Mouse (Mus musculus): ENCODE data around the gene Tcaf1.

Gene Tcaf1

GRCm38 (mm10) chr6:42709291-42710211 is at the start of gene Tcaf1:
TSS of gene Tcaf1 (minus strand) at chr6:42710088.
- Histone ChIP-seq H3K9me3 (ENCODE audit: low read length) (no peaks in the 10 kb centered on the region), H3K36me3 (ENCODE audit: insufficient read depth, low read length) (no peaks in the 10 kb centered on the region), H3K4me3 (replicated peaks; ENCODE audit: low read length) (peak within 1 kb of the TSS; percentile 77), H3K27me3 (ENCODE audit: insufficient read depth, low read length) (0 out of 2 replicates have a peak, but pooled peaks cover 7% of the 10 kb centered on the region), H3K4me1 (replicated peaks; ENCODE audit: low read depth, low read length) (peaks cover 7% of the 10 kb centered on the region)
- no peak for TF ChIP-seq POU5F1 (IDR thresholded peaks at IDR 0.05; ENCODE audit: borderline replicate concordance, low read length)
- 0 out of 2 replicates have a peak, but pooled peaks have one; percentile 6 for TF ChIP-seq NANOG (IDR thresholded peaks at IDR 0.05; ENCODE audit: borderline replicate concordance, low read length)
- TF ChIP-seq CTCF (conservative IDR thresholded peaks at IDR 0.05; ENCODE audit: low read length): no peak

GRCm38 (mm10) chr6:42756104-42756503 is 46.2 kb upstream of the Tcaf1 start, which contains the start of gene Olfr38:
TSS of gene Olfr38 (plus strand) at chr6:42756404.
- Histone ChIP-seq H3K27me3 (ENCODE audit: insufficient read depth, low read length) (no peaks in the 10 kb centered on the region), H3K36me3 (ENCODE audit: insufficient read depth, low read length) (no peaks in the 10 kb centered on the region), H3K4me1 (replicated peaks; ENCODE audit: low read depth, low read length) (no peaks in the 10 kb centered on the region), H3K4me3 (replicated peaks; ENCODE audit: low read length) (no peak within 1 kb of the TSS), H3K9me3 (ENCODE audit: low read length) (no peaks in the 10 kb centered on the region)
- no peak for TF ChIP-seq NANOG (IDR thresholded peaks at IDR 0.05; ENCODE audit: borderline replicate concordance, low read length)
- TF ChIP-seq CTCF (conservative IDR thresholded peaks at IDR 0.05; ENCODE audit: low read length): no peak
- TF ChIP-seq POU5F1 (IDR thresholded peaks at IDR 0.05; ENCODE audit: borderline replicate concordance, low read length): no peak

GRCm38 (mm10) chr6:42747846-42748245 is 38.0 kb upstream of the Tcaf1 start:
- Histone ChIP-seq H3K4me3 (replicated peaks; ENCODE audit: low read length) (no peak overlapping the region), H3K9me3 (ENCODE audit: low read length) (no peaks in the 10 kb centered on the region), H3K36me3 (ENCODE audit: insufficient read depth, low read length) (no peaks in the 10 kb centered on the region), H3K4me1 (replicated peaks; ENCODE audit: low read depth, low read length) (no peaks in the 10 kb centered on the region), H3K27me3 (ENCODE audit: insufficient read depth, low read length) (no peaks in the 10 kb centered on the region; the same call in 1 of the 2 replicates)
- TF ChIP-seq POU5F1 (IDR thresholded peaks at IDR 0.05; ENCODE audit: borderline replicate concordance, low read length) (no peak), NANOG (IDR thresholded peaks at IDR 0.05; ENCODE audit: borderline replicate concordance, low read length) (no peak), CTCF (conservative IDR thresholded peaks at IDR 0.05; ENCODE audit: low read length) (no peak)

GRCm38 (mm10) chr6:42742303-42742702 is 32.4 kb upstream of the Tcaf1 start:
- Histone ChIP-seq H3K4me1 (replicated peaks; ENCODE audit: low read depth, low read length) (no peaks in the 10 kb centered on the region), H3K27me3 (ENCODE audit: insufficient read depth, low read length) (no peaks in the 10 kb centered on the region; the same call in 1 of the 2 replicates), H3K4me3 (replicated peaks; ENCODE audit: low read length) (no peak overlapping the region), H3K36me3 (ENCODE audit: insufficient read depth, low read length) (no peaks in the 10 kb centered on the region), H3K9me3 (ENCODE audit: low read length) (no peaks in the 10 kb centered on the region)
- TF ChIP-seq CTCF (conservative IDR thresholded peaks at IDR 0.05; ENCODE audit: low read length) (no peak), NANOG (IDR thresholded peaks at IDR 0.05; ENCODE audit: borderline replicate concordance, low read length) (no peak)

GRCm38 (mm10) chr6:42739071-42739470 is 29.2 kb upstream of the Tcaf1 start, which contains the start of gene Olfr453:
TSS of gene Olfr453 (plus strand) at chr6:42739371.
- H3K36me3 ChIP-seq (ENCODE audit: insufficient read depth, low read length): no peaks in the 10 kb centered on the region
- TF ChIP-seq CTCF (conservative IDR thresholded peaks at IDR 0.05; ENCODE audit: low read length): no peak
- TF ChIP-seq POU5F1 (IDR thresholded peaks at IDR 0.05; ENCODE audit: borderline replicate concordance, low read length): no peak
- no peak for TF ChIP-seq NANOG (IDR thresholded peaks at IDR 0.05; ENCODE audit: borderline replicate concordance, low read length)
- H3K27me3 ChIP-seq (ENCODE audit: insufficient read depth, low read length): no peaks in the 10 kb centered on the region
- no peaks in the 10 kb centered on the region for H3K4me1 ChIP-seq (replicated peaks; ENCODE audit: low read depth, low read length)
- H3K4me3 ChIP-seq (replicated peaks; ENCODE audit: low read length): no peak within 1 kb of the TSS
- H3K9me3 ChIP-seq (ENCODE audit: low read length): no peaks in the 10 kb centered on the region

GRCm38 (mm10) chr6:42717973-42718372 is 8.1 kb upstream of the Tcaf1 start:
- H3K4me1 ChIP-seq (replicated peaks; ENCODE audit: low read depth, low read length): peaks cover 8% of the 10 kb centered on the region
- TF ChIP-seq CTCF (conservative IDR thresholded peaks at IDR 0.05; ENCODE audit: low read length) (no peak), POU5F1 (IDR thresholded peaks at IDR 0.05; ENCODE audit: borderline replicate concordance, low read length) (no peak), NANOG (IDR thresholded peaks at IDR 0.05; ENCODE audit: borderline replicate concordance, low read length) (no peak)
- no peaks in the 10 kb centered on the region for H3K9me3 ChIP-seq (ENCODE audit: low read length)
- H3K36me3 ChIP-seq (ENCODE audit: insufficient read depth, low read length): no peaks in the 10 kb centered on the region
- no peaks in the 10 kb centered on the region for H3K27me3 ChIP-seq (ENCODE audit: insufficient read depth, low read length)
- no peak overlapping the region for H3K4me3 ChIP-seq (replicated peaks; ENCODE audit: low read length)

GRCm38 (mm10) chr6:42714668-42715067 is 4.8 kb upstream of the Tcaf1 start:
- TF ChIP-seq POU5F1 (IDR thresholded peaks at IDR 0.05; ENCODE audit: borderline replicate concordance, low read length) (no peak), CTCF (conservative IDR thresholded peaks at IDR 0.05; ENCODE audit: low read length) (no peak), NANOG (IDR thresholded peaks at IDR 0.05; ENCODE audit: borderline replicate concordance, low read length) (no peak)

GRCm38 (mm10) chr6:42692517-42693190 is 17.2 kb downstream of the Tcaf1 start:
- TF ChIP-seq NANOG (IDR thresholded peaks at IDR 0.05; ENCODE audit: borderline replicate concordance, low read length) (no peak), POU5F1 (IDR thresholded peaks at IDR 0.05; ENCODE audit: borderline replicate concordance, low read length) (no peak), CTCF (conservative IDR thresholded peaks at IDR 0.05; ENCODE audit: low read length) (no peak)
- Histone ChIP-seq H3K4me3 (replicated peaks; ENCODE audit: low read length) (peak overlapping the region; percentile 92), H3K27me3 (ENCODE audit: insufficient read depth, low read length) (peaks cover 10% of the 10 kb centered on the region), H3K4me1 (replicated peaks; ENCODE audit: low read depth, low read length) (peaks cover 17% of the 10 kb centered on the region), H3K9me3 (ENCODE audit: low read length) (no peaks in the 10 kb centered on the region), H3K36me3 (ENCODE audit: insufficient read depth, low read length) (no peaks in the 10 kb centered on the region)

More at GRCm38 (mm10) chr6:42714668-42715067, 4.8 kb upstream of the Tcaf1 start:
- Histone ChIP-seq H3K4me1 (replicated peaks; ENCODE audit: low read depth, low read length) (peaks cover 8% of the 10 kb centered on the region), H3K27me3 (ENCODE audit: insufficient read depth, low read length) (0 out of 2 replicates have a peak, but pooled peaks cover 7% of the 10 kb centered on the region), H3K9me3 (ENCODE audit: low read length) (no peaks in the 10 kb centered on the region), H3K4me3 (replicated peaks; ENCODE audit: low read length) (no peak overlapping the region), H3K36me3 (ENCODE audit: insufficient read depth, low read length) (no peaks in the 10 kb centered on the region)
